Mouse (Mus musculus): ENCODE data around the gene Scn5a.

DNA sequence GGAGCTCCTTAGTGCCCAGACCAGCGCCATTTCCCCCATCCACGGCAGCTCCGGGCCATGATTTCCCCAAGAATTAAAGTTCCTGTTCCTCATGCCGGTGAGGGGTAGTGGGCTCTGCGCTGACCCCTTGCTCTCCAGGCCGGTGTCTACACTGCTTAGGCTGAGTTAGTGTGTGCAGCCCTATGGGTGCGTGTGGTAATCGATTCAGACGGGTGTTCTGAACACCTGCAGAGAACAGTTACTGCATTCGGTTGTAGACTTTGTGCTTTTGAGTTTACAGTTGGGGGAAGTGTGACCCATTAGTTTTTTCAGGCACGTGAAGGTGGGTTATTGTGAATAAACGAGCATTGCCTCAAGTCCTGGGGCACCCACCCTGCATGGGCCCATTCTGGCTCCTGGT lies 140.8 kb downstream of the Scn5a start:
- no peak for TF ChIP-seq CTCF (conservative IDR thresholded peaks at IDR 0.05; ENCODE audit: low read length)
- TF ChIP-seq NANOG (IDR thresholded peaks at IDR 0.05; ENCODE audit: borderline replicate concordance, low read length): no peak
